Mouse (Mus musculus): ENCODE data around the gene Pgc.

Pgc gene

DNA sequence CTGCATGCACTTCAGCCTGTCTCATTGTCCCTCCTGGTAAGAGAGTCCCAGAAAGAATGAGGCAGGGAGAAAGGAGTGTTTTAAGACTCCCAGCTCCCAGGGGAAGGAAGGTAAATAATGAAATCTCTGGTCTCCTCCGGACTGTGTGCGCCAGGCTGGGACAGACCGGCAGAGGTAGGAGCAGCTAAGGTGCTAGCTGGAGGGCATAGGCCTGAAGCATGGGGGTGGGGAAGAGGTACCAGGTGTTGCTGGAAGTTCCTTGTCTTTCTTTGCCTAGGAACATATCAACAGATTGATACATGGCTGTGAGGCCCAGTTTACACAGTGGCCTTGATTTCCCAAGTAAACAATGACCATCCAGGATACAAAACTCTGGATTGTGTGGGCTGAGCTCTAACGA lies 17.7 kb upstream of the Pgc start:
- DNase-seq (ENCODE audit: low read depth): no peak

DNA sequence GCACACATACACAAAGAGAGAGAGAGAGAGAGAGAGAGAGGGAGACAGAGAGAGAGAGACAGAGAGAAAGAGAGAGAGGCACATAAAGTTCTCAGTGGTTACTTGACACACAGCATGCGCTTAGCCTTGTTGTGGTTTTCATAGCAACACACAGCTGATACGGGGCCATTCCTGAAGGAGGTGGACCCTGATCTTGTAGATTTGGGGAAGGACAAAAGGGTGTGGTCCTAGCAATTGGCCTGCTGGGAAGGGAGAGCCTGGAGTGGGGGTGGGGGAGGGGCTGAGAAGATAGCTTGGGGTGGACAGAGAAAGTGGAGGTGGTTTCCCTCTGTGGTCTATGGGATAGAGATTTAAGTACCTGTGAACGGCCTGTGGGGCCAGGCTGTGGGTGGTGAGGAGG lies 16.6 kb upstream of the Pgc start:
- no peak for DNase-seq (ENCODE audit: low read depth)

DNA sequence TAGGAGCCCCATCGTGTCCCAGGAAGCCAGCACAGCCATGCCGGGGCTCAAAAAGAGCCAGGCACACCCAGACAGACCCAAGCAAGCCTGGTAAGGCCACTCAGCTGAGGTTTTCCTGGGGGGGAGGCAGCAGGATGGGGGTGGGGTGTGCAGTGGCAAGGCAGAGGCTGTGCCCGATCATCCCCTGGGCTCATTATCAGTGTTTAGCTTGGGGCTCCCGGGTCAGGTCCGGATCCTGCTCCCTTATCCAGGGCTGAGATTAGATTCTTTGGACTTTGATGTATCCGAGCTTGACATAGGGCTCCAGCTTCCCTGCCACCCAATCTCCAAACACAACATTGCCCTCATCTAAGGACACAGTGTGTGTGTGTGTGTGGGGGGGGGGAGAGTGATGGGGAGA lies 14.8 kb upstream of the Pgc start:
- DNase-seq (ENCODE audit: low read depth): no peak

DNA sequence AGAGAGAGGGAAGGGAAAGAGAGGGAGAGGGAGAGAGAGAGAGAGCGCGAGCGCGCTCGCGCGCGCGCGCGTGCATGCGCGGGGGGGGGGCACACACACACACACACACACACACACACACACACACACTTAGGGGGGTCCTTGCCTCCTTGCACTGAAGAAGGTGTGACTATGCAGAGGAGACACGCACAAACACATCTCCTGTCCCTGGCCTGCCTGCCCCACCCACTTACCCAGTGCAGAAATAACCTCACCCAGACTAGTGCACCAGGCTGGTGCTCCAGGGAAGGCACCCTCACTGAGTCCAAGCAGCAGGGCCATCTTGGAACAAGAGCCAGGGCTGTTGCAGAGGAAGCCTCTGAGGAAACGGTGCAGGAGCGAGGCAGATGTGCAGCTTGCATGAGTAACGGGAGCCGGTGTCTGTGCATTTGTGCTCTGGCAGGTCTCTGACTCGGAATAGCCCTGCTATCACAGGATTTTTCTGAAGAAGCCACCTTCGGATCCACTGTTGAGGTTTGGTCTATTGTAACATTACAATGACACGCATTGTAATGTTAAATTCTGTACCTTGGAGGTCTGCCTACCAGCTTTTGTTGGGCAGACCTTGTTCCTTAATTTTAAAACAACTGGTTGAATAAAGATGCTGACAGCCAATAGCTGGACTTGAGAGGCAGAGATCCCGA lies 13.6 kb upstream of the Pgc start:
- DNase-seq (ENCODE audit: low read depth): no peak

DNA sequence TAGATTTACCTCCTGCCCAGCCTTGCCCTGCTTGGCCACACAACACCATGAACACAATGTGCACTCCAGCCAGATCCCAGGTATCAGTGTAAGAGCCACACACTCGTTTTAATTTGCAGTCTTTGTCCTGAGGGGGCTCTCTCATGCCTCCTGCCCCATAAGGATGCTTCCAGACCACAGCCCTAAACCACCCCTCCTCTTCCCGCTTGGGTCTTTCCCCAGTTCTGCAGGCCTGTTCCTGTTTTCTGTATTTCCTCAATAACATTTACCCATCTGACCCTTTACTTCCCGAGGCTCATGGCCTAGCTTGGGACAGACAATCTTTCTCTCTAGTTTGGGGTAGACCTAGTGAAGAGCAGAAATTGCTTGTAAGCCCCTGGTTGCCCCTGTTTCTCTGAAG lies 11.6 kb upstream of the Pgc start:
- DNase-seq (ENCODE audit: low read depth): no peak

DNA sequence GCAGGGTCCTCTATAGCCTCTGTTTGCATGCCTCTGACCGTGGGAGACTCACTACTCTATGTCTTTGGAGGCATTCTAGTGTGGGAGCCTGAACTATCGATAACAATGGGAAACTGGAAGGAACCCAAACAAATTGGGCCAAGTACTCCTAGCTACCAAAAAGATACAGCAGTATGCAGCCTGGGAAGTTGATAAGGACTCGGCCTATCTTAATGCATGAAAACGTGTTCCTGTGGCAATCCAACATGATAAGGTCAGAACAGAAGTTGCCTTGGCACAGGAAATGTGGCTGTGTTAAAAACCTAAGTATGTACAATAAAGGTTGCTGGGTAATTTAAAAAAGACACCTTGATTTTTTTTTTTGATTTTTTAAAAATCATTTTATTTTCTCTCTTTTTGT lies 5.5 kb upstream of the Pgc start:
- DNase-seq (ENCODE audit: low read depth): no peak

DNA sequence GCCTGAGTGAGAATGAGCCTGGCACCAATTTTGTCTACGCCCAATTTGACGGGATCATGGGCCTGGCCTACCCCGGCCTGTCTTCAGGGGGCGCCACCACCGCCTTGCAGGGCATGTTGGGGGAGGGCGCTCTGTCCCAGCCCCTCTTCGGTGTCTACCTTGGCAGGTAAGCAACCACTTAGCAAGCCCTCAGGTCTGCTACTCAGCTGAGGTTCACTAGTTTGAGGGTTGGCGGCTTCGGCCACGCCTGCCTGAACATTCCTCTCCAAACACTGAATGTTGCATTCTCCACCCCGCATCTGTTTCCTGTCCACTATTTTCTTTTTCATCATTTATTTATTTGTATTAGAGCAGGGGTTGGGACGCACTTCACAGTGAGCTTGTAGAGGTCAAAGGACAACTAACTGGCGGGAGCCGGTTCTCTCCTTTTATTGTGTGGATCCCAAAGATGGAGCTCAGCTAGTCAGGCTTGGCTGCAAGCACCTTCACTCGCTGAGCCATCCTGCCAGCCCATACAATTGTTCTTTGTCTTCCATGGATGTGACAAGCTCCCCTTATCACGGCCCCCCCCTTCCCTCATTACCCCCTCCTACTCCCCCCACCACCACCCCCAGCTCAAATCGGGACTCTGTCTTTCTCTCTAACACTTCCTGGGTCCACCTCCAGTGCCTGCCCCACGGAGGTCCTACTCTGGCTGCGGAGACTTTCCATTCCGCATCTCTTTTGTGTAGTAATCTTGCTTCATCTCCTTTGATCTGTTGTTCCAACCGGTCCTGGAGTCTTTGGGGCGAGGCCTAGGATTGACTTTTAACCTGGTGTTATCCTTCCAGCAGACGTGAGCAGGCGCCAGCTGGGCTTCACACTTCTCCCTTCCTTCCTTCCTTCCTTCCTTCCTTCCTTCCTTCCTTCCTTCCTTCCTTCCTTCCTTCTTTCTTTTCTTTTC lies 4.3 kb downstream of the Pgc start:
- DNase-seq (ENCODE audit: low read depth): no peak

DNA sequence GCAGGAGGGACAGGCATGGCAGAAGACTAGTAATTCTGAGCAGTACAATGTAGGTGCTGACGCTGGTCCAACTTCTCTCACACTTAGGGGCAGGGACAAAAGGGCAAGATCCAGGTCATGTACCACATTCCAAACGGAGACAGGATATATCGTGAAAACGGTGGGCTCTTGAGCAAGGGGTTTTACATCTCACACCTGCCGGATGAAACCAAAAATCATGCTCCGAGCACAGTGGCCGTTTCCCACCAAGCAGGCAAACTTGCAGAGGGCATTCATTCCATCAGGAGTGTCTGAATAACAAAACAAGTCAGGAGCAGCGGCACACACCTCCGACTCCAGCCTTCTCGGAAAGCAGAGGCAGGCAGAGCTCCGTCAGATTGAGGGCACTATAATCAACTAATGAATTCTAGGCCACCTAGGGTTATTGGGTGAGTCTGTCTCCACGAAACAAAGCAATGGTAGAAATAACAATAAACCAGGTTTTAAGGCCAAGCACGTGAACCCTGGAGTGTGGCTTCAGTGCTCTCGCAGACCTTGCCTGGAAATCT lies 9.0 kb downstream of the Pgc start:
- DNase-seq (ENCODE audit: low read depth): no peak

DNA sequence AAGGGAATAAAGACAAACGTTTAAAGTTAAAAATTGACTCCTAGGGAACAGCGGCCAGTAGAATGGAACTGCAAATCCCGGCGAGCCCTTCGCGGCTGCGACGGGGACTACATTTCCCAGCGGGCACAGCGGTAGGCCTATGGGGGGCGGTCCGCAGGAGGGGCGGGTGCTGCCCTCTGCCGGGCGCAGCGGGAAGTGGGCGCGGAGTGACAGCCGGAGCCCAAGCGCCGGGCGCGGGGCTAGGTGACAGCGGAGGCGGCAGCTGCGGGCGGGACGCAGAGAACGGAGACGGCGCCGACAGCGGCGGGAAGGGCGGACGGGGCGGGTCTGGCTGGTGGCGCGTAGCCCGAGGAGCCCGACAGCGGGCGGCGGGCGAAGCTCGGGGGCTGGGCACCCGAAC lies 10.2 kb downstream of the Pgc start, which contains the start of gene Tfeb:
Gene Tfeb, plus strand, starts transcription at position 175 of the 400 bp plus-strand sequence.
- DNase-seq (ENCODE audit: low read depth): peak; percentile 95

DNA sequence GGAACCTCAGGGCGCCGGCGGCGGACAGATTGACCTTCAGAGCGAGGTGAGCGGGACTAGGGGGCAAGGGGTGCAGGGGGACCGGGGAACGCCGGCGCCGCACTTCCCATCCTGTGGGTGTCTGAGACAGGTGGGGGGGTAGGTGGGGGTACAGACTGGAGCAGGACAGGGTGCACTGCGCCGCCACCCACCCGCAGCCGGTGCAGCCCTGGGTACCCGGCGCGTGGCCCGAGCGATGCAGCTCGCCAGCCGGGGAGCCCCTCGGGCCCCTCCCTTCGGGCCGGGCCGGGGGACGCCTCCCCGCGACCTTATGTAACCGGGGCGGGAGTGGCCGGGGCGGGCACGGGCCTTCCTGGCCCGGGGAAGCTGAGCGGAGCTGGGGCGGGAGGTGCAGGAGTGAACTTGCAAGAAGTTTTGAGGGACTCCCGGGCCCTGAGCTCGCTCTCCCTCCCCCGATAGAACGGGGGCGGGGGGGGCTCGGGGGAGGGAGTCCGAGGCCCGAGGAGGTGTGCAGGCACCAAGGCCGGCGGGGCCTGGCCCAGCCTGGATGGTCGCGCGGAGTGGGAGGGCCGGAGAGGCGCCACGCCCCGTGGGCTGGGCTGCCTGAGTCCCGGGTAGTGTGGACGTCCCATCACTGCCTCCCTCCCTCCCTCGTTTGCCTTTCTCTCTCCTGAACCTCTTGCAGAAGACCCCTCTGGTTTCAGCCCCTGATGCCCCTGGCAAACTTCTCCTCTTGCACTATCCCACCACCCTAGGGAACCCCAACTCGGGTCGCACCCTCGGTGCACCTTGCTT lies 10.8 kb downstream of the Pgc start:
- peak; percentile 69 for DNase-seq (ENCODE audit: low read depth)

DNA sequence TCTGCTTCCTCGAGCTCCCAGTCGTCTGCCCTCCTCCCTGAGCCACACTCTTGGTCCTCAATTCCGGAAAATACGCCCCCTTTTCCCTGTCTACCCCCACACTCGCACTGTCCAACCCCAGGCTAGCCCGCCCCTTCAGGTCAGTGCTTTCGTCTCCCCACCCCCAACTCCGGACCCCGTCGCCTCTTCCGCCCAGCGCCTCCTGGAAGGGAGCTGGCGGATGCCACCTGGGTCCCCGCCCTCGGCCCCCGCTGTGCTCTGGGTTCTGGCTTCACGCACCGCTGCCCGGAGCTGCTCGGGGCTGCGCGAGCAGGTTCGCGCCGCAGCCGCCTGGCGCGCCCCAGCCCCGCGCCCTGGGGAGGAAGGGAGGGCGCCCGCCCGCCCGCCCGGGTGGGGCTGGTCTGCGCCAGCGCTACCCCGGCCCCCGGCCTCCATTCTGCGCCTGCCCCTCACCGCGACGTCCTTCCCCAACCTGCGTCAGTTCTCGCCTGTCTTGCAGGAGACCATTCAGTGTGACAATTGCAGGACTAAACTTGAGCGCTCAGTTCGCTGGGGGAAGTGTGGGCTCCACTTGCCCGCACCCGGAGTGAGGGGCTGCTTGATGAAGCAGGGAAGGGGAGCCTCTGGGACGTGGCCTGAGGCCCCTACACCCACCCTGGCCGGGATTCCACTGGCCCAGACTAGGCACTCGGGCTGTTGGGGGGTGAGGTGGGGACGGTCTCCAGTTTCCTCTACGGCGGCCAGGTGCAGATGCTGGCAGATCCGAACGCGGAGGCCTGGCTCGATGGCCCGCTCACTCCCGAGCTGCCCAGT lies 11.6 kb downstream of the Pgc start:
- peak; percentile 59 for DNase-seq (ENCODE audit: low read depth)

DNA sequence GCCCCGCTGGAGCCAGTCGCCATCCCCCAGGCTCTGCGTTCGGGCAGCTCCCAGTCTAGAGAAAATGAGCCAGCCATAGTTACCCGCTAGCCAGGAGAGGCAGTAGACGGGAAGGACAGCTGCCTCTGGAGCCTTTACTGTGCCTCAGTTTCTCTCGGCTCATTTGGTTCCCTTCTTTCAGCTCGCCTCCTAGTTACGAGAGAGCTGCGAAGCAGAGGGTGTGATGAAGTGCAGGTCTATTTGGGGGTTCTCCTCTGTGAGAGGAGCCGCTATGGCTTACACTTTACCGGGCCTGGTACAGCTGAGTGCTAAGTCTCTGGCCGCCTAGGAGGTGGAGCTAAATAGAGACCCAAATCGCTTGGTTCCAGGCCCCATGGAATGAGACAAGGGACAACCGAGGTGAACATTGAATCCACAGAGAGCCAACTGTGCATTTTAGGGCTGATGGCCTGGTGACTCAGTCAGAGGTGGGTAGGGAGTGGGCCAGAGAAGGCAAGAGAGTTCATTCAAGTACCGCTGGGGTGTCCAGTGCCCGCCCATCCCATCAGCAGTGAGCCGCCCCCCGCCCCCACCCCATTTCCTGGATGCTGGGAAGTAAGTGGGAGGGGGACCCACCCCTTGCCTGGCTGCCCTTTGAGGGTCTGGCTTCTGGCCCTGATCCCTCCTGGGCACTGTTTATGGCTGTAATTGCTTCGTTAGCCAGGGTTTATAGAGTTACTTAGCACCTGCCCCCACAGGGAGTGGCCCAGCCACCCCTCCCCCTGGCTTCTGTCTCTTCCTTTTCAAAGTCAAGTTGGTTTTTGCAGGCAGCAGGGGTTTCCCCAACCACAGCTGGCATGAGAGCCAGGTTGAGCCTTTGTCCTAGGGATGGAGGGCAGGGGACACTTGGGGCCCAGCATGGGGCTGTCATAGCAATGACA lies 12.5 kb downstream of the Pgc start:
- DNase-seq (ENCODE audit: low read depth): peak; percentile 76

DNA sequence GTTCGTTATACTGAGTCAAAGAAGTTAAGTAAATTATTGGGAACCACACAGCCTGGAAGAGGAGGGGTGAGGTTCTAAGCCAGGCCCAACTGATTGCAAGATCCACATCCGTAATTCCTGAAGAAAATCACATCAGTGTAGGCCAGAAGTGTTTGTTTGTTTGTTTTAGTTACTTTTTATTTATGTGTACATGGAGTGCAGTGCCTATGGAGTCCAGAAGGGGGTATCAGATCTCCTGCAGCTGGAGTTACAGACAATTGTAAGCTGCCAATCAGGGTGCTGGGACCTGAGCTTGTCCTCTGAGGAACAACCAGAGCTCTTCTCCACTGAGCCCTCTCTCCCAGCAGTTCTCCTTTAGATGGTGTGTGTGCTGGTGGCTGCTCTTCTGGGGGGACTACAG lies 13.5 kb downstream of the Pgc start:
- peak; percentile 46 for DNase-seq (ENCODE audit: low read depth)

DNA sequence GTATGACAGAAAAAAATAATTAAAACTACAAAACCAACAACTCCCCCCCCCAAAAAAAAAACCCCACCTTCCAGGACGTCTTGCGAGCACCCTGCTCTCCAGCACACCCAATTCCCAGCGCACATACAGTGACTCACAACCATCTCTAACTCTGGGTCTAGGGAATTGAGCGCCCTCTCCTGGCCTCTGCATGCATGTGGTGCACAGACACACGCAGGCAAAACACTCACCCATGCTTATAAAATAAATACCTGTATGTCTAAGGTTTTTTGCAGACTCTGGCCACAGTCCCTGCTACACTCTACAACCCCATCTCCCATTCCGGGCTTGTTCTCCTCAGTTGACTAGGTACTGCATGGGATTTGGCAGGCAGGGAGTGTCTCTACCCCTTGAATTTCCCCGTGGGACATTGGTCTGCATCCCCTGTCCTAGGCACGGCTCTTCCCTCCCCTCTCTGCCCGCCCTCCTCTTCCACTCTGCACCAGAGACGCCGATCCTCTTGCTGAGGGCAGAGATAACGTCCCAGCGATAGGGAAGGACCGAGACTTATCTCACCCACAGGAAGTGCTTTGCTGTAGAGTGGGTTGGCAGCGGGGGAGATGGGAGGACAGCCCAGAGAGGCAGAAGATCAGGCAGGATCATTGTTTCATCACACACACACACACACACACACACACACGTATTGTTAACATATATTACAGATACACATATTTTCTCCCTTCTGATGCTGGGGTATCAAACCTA lies 16.5 kb downstream of the Pgc start:
- DNase-seq (ENCODE audit: low read depth): peak; percentile 62

DNA sequence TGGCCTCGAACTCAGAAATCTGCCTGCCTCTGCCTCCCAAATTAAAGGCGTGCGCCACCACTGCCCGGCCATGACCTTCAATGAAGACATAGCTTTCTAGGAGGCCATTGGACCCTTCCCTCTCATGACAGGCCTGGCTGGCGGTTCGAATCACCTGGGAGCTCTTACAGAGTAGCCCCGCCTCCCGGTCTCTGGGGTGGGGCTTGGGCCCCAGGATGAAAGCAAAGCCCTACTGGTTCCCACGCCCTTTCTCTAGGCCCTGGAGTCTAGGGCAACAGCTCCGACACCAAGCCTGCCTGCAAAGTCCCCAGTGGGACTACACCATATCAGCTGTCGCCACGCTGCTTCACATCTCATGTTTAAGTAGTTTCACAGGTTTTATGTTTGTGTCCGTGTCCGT lies 17.4 kb downstream of the Pgc start:
- DNase-seq (ENCODE audit: low read depth): no peak

DNA sequence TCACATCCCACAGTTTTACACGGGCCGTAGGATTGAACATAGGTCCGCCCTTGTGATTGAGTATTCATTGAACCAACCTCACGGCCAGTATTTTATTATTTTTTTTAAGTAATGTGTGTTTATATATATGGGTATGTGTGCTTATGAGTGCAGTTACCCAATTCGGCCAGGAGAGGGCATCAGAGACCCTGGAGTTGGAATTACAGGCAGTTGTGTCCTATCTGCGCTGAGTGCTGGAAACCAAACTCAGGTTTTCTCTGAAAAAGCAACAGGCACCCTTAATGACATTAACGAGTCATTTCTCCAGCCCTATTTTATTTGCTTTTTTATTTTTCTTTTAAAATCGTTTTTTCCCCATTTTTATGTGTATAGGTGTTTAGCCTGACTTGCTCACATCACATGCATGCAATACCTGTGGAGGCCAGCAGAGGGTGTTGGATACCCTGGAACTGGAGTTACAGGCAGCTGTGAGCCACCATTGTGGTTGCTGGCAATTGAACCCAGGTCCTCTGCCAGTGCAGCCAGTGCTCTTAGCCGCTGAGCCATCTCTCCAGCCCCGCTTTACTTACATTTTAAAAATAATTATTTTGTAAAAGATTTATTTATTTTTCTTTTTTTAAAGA lies 18.2 kb downstream of the Pgc start:
- DNase-seq (ENCODE audit: low read depth): peak; percentile 57

DNA sequence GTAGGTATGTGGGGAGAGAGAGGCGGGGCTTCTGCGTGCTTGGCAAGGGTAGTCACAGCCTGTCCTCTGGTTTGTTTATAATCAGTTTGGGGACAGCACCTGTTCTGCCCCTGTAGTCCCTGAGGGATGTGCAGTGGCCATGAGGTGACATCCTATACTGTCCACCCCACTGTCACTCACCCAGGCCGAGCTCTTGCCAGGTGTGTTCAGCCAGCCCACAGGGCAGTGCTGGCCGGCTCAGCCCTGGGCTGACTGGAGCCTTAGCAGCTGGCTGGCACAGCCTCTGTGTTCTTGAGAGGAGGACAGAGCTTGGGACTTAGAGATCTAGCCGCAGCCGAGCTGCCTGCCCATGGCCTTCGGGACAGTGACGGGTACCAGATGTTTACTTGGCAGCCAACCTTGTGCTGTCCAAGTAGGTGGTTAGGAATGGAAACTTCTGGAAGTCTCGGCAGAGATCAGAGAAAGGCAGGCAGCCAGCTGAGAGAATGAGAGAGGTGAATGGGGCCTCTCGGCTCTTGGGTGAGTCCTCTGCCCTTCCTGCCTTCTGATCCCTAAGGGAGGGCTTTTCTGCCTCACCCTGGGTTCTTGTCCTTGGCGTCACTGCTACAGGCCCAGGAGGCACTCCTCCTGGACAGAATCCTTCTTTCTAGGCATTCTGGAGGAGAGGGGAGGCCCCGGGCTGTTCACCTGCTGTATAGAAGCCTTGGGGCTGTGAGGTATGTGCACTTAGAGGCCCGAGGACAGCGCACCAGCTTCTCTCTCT lies 22.3 kb downstream of the Pgc start:
- DNase-seq (ENCODE audit: low read depth): no peak

DNA sequence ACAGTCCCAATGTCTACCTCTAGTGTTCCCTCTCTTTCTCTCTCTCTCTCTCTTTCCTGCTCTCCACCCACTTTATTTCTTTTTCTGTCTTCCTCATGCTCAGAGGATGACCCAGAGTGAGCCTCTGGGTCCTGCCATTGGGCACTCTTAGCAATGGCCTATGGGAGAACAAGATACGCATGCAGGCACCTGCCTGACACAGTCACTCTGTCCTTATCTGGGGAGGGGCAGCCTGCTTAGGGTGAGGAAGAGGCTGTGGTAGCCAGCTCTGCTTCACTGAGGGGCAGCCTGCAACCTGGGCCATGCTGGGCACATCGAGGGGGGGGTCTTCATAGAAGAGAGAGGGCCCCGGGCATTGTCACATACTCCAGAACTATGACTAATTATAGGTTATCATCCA lies 23.0 kb downstream of the Pgc start:
- no peak for DNase-seq (ENCODE audit: low read depth)
